Mouse (Mus musculus) CH12.LX (cell line): Measurements from ENCODE around the gene Adam1b.

Experiments
- CTCF ChIP-seq, 2 experiments: IDR thresholded peaks in 1 of 2; conservative IDR thresholded peaks in 1 of 2; 2 replicates each; pipeline ENCODE4 v1.5.1; 2011 to 2012; ENCODE audit warnings: low read depth in 2 of 2, low read length in 2 of 2, improper control_type of control experiment in 1 of 2, inconsistent platforms in 1 of 2, mild to moderate bottlenecking in 1 of 2, moderate library complexity in 1 of 2
- MYC ChIP-seq: IDR thresholded peaks from 2 replicates; pipeline ENCODE4 v1.6.1; 2011; ENCODE audit warnings: low read depth, mild to moderate bottlenecking, improper control_type of control experiment, low read length

GRCm38 (mm10) chr5:121535116-121535515, 31.9 kb upstream of the Adam1b start:
- TF ChIP-seq MYC, result no peak
- TF ChIP-seq CTCF (conservative IDR thresholded peaks at IDR 0.05 in 1 of 2, IDR thresholded peaks at IDR 0.05 in 1 of 2; ENCODE audit: low read depth in 2 of 2, low read length in 2 of 2), result no peak
